Mouse (Mus musculus) right cerebral cortex, postnatal 25 days (tissue): ENCODE measurements around the gene Arl8a.
A peak's percentile ranks its signal among the peaks of the same experiment; 100 is the strongest.
"Not testable (repeated sequence)": the region's sequence is repeated elsewhere in the genome, so short reads cannot be mapped to it uniquely, and the experiment has no call there.

Experiments
- DNase-seq: peaks from one replicate; pipeline ENCODE4 v3.0.0; 2022

Arl8a gene

DNA sequence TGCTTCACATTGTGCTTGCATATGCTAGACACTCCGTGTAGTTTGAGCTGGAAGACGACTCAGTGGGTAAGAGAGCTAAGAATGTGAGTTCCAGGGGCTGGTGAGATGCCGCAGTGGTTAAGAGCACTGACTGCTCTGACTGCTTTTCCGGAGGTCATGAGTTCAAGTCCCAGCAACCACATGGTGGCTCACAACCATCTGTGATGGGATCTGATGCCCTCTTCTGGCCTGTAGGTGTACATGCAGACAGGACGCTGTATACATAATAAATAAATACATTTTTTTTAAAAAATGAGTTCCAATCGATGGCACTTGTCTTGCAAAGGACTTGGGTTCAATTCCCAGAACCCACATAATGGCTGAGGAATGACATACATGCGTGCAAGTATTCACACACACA is 24.6 kb downstream of the Arl8a start:
- DNase-seq: no peak

DNA sequence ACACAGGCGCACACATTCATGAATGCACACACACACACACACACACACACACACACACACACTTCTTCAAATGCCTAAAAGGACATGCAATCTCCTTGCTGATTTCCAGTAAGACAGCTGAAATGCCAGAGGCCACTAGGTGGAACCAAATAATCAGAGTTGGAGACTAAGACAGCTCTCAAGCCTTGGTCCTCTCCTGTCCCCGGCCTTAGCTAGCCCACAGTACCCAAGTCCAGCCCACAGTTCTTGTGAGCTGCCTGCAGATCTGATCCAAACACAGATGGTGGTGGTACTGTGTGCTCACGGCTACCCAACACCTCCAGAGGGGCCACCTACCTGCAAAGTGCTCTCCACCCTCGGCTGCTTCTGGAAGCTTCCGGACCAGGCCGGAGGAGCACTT is 25.4 kb downstream of the Arl8a start:
- peak; percentile 62 for DNase-seq

DNA sequence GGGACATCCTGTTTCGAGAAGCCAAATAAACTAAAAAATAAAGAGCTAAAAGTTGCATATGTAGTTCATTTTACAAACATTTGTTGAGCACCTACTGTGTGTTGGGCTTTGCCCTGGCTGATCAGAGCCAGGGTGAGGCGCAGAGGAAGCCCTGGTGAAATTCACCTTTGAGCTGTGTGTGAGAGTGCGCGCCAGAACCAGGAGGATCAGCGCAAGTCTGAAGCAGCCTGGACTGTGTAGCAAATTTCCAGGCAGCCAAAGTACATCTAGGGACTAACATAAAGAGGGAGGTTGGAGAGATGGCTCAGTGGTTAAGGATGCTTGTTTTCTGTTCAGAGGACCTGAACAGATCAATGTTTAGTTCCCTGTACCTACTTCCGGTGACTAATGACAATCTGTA is 26.7 kb downstream of the Arl8a start:
- no peak for DNase-seq

DNA sequence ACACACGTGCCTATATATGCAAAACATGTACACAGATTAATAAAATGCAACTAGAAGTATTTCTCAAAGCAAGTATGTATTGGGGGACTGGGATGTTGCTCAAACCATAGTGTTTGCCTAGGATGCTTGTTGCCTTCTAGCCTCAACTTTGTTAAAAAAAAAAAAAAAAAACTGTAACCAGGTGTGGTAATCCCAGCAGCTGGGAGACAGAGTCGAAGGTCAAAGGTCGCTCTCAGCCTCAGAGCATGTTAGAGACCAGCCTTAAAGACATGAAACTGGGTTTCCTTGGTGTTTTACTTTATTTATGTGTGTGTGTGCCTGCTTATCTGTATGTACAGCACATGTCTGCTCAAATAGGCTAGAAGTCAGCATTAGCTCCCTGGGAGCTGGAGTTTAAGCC is 28.6 kb downstream of the Arl8a start:
- DNase-seq: no peak

DNA sequence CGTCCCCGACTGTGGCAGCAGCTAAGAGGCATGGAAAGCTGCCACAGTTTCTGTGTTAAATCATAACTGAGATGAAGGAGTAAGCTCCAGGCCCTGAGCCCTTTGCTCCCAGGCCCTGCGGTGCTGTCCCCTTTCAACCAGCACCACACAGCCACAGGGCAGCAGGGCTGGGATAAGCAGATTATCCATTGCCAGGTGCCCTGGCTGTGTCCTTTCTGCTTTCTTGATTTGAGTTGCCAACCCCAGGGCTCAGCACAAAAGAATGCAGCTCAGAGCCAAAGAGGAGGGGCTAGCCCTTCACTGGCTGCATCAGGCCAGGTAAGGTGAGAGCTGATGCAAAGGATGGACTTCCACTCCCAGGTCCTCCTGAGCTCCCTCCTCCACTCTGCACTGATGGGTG is 31.1 kb downstream of the Arl8a start:
- no peak for DNase-seq

DNA sequence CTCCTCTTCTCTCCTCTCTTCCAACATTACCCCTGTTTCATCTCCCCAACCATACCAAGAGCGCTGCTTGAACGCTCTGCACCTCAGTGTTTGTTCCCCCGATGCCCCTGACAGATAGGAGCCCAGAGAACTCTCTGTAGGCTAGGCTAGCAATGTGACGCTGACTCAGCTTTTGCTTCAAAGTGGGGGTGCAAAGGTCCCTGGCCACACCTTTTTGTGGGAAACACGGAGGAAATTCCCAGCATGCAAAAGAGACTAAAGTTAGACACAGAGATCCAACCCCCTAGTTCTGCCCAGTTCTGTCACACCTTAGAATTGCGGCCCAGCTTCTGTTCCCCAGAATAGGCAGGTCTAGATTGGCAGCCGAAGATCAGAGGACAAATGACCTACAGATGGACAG is 32.2 kb downstream of the Arl8a start:
- DNase-seq: no peak

DNA sequence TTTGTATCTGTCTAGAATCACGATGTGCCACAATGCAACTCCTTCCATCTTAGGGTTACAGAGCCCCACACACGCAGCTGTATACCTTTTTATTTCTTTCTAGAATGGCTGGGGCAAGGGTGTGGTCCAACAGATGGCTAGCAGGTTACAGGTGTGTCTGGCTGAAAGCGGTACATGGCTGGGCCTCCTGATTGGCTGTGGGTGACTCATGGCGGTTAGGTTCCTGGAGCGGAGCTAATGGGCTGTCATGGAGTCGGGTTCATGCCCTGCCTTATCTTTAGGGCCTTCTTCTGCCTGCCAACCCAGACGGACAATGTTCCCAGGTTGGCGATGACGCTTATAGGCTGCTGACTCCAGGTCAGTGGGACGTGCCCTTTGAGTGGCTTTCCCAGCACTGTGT is 34.2 kb downstream of the Arl8a start:
- DNase-seq: no peak

DNA sequence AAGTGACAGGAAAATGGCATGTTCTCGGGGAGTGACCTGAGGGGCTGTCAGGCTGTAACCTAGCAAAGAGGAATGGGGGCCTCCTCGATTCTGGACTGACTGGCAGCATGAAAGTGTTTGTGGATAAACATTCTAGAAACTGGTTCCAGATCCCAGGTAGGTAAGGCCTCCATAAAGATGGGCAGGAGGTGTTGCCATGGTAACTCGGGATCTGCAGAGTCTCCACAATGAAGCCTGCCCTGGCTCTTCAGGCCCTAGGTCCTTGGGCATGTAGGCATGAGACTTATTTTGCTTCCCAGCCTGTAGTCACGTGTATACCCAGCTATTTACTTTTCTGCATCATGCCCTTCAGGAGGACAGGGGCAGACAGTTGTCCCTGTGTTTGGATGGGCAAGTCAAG is 34.7 kb downstream of the Arl8a start:
- DNase-seq: no peak

DNA sequence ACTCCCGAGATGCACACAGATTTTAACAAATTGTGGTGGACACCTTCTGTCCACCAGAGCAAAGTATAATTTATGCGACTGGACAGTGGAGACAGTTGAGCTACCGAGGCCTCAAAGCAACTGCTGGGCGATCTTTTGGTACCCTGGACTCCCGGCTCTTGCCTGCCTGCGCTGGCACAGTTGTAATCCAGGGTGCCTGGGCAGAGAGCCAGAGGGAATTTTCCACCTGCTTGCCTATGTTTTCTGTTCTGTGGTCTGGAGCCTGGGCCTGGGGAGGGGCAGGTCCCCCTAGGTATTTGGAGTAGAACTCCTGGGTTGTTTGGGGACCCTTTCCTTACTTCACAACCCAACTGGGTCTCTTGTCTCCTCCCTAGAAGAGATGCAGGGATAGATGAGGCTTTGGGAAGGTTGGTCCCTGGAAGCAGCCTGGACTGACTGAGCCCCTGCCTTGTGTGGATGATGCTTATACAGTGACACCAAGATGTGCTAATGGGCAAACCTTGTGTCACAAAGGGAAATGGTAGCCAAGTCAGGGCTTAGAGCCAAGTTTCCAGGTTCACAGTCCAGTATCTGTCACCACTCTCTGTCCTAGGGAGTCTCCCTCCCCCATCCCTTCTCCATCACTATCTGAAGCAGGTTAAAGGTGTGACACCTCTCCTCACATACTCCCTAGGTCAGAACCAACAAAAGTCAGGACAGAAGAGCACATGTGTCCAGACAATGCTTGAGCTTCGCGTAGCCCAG is 35.4 kb downstream of the Arl8a start:
- DNase-seq: no peak

DNA sequence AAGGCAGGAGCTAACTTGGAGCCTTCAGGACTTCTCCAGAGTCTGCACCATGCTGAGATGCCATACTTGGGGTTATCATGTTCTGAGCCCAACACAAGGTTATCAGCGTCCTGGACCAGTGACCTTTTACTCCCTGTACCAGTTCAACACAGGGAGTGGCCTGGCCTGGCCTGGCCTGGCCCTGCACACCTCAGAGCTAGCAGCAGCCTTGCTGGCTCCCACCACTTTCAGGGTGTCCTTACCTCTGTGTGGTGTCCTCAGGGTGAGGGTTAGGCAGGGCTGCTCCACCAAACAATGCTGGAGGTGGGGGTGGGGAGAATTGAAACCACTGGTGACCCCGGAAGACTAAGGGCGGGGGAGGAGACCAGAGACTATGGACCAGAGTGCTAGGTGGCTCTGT is 36.4 kb downstream of the Arl8a start:
- DNase-seq: no peak

DNA sequence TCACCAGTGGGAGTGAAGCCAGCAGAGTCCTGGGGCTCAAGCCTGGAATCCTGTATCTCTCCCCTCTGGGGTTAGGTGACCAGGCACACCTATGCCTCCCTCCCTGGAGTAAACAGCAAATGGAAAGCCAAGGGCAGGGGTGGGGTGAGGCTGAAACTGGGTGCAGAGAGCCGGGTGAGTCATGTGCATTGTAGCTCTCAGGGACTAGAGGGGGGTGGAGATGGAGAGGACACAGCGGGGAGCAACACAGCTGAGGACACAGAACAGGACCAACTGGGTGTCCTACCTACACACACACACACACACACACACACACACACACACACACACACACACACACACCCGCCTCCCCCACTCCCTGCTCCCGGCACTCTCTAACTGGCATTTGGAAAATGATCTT is 36.8 kb downstream of the Arl8a start:
- DNase-seq: no peak

DNA sequence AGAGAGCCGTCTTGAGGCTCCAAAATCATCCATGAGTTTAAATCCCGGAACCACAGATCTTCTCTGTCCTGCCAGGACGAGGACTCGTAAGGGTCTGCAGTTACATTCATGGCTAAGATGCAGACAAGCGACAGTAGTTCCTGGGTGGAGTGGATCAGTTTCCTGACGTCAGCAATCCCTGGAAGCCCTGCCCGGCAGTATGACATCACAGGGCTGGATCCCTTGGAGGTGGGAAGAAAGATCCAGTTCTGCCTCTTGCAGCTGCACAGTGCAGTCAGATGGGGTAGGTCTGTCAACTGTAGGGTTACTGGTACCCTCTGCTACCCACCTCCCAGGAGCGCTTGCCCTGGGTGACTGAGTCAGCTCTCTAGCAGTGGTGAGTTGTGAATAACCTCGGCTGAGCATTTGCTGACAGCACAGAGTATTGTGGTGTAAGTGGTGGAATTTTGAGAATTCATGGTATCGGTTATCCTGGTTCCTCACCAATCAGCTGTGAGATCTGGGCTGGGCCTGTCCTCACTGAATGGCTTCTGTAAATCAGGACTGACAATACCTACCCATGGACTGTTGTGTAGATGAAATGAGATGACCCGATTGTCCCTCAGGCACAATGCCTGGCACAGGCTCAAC is 37.4 kb downstream of the Arl8a start:
- DNase-seq: no peak

DNA sequence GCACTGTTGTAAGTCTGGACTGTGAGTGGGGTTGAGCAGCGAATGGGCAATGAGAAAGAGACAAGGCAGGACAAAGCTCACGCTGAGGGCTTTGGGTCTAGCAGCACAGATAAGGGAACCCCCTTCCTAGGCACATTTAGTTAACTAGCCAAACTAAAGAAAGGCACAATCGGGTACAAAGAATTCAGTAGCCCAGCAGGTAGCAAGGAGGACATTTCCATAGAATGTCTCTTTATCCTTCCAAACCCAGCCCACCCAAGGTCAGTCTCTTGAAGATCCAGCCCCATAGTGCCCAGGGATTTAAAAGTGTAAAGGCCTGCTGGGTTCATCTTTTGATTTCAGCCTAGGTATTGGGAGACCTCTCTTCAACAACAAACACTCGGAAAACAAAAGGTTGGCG is 39.3 kb downstream of the Arl8a start:
- DNase-seq: no peak

DNA sequence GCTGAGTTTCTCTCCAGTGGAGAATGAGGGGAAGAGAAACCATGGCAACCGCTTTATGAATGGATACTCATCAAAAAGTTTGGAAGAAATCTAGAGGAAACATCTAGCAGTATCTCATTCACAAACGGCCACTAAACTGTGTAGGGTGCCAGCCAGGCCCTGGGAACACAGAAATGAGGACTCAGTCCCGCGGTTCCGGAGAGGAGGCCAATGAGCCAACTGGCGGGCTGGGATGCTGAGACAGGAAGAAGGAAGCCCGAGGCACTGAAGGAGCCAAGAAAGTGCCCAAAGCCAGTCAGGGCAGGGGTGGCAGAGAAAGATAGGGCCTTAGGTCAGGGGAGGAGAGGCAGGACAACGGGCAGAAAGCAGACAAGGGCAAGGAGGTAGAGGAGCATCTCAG is 39.8 kb downstream of the Arl8a start:
- DNase-seq: no peak

DNA sequence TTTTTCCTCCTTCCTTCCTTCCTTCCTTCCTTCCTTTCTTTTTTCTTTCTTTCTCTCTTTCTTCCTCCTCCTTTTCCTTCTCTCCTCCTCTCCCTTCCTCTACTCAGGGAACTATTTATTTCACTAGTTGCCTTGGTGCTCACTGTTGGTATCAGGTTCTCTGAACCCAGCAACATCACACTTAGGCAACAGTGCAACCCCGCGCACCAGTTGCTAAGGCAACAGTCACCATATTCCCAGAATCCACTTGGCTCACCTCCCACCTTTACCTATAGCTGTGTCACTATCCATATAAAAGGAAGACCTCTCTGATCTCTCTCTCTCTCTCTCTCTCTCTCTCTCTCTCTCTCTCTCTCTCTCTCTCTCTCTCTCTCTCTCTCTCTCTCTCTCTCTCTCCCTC is 40.4 kb downstream of the Arl8a start:
- DNase-seq: not testable (repeated sequence)

DNA sequence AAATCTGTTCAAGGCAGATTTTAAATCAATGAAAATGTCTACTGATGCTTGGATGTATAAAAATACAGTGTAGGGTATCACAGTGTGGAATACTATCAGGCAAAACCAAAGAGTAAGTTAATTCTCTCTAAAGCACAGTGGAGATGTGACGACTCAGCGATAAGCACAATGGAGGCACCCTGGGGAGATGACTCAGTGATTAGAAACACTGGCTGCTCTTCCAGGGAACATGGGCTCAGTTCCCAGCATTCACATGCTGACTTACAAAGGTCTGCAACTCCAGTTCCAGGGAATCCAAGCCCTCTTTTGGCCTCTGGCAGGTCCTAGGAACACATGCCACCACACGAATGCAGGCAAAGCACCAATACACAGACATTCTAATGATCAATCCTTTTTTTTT is 41.6 kb downstream of the Arl8a start:
- DNase-seq: no peak

DNA sequence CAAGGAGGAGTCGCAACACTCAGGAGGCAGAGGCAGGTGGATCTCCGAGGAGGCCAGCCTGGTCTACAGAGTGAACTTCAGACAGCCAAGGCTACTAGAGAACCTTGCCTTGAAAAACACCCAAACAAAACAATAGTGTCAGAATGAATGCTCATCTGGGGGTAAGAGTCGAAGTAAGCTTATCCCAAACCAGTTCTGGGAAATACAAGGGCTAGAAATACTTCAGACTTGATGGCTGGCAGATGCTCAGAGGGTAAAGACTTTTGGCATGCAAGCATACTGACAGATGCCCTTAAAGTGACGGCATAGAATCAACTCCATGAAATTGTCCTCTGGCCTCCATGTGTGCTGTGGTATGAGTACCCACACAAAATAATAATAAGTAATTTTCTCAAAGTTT is 42.6 kb downstream of the Arl8a start:
- DNase-seq: no peak

DNA sequence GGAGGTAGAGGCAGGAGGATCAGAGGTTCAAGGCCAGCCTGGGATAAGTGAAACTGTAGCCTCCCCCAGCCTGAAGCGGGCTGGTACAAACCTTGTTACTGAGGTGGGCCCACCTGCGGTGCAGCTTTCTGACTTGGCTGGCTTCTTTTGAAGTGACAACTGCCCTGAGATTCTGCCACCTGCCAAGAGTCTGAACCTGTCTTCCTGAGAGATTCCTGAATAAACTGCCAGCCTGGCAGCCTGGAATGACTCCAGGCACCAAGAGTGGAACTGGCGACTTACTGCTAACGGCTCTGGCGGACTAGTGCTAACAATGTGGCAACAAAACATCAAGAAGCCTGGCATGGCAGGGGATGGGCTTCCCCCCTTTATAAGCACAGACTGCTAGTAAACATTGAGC is 47.7 kb downstream of the Arl8a start:
- not testable (repeated sequence) for DNase-seq

DNA sequence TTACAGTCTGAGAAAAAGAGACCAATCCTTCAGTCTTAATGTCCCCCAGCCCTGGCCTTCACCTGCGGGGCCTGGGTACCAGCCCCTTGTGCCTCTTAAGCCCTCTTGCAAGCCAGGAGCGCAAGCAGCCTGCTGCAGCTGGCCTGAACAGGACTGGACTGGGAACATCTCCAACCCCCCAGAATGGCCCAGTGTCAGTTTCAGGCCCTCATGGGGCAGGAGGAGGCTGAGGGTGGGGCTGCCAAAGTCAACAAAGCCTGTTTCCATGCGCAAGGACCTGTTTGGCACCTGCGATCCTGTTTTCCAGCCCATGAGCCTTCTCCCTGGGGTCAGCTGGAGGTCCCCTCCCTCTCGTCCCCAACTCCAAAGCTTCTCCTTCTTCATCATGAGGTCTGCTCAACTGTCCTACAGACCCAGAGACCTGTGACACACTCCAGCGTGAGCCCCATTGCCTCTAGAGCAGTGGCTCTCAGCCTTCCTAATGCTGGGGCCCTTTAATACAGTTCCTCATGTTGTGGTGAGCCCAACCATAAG is 49.4 kb downstream of the Arl8a start:
- no peak for DNase-seq

DNA sequence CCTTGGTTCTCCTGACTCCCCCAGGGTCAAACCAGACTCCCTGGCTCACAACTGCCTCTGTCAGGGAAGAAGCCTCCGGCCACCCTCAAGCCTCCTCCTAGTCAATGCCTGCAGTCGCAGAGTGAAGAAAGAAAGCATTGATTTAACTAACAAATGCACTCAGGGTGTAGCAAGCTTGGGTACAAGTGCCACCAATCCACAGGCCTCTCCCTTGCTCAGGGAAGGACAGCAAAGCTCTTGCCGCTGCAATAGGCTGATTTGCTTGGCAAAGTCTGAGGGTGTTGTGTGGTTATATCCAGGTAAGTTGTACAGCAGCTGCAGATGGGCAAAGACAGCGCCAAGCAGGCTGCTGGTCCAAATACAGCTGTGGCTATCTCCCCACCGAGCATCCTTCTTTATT is 51.8 kb downstream of the Arl8a start:
- DNase-seq: no peak

DNA sequence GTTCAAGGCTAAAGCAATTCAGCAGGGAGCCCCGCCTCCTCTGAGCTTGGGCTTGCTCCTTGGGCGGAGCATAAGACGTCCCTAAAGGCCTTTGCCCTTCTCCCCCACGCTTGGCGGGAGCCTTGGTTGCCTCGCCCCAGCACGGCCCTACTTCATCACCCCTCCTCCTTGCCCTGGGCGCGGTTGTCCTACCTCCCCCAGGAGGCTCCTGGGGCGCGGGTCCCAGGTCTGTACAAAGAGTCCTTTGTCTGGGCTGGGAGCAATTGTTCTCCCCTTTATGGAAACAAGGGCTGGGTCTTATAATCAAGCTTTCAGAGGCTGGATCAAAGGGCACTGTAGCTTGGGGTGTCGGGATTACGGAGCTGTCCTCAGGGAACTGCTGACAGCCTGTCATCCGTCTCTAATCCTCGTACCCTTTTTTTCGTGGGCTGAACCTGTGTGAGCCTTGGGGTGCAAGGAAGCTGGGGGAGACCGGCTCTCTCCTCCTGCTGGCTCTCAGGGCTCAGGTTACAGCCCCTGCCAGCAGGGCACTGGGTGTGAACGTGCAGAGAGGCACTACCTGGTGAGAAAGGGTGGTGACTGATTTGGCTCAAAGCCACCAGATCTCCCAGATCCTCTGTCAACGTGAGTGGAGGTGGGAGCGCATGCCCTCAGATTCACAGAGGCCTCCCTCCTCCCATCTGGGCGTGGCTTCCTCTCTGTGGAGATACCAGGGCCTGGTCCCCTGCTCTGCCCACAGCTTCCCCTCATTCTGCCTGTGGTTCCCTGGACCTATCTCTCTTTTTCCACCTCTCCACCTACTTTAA is 52.6 kb downstream of the Arl8a start:
- DNase-seq: no peak

DNA sequence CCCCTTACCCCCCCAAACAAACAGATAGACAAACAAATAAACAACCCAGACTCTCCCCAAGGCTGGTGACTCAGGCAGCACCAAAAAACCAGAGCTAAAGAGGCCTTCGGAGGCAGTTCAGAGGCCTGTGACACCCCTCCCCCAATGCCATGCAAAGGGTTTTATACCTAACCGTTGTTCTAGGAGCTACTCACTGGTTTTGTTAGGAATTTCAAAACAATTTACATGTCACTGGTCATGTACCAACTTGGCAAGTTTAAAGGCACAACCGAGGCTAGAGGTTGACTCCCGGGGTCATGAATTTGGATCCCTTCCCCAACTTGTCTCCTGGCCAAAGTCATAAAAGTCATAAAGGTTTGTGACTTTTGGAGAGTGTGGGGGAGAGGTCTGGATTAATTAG is 53.8 kb downstream of the Arl8a start:
- no peak for DNase-seq

DNA sequence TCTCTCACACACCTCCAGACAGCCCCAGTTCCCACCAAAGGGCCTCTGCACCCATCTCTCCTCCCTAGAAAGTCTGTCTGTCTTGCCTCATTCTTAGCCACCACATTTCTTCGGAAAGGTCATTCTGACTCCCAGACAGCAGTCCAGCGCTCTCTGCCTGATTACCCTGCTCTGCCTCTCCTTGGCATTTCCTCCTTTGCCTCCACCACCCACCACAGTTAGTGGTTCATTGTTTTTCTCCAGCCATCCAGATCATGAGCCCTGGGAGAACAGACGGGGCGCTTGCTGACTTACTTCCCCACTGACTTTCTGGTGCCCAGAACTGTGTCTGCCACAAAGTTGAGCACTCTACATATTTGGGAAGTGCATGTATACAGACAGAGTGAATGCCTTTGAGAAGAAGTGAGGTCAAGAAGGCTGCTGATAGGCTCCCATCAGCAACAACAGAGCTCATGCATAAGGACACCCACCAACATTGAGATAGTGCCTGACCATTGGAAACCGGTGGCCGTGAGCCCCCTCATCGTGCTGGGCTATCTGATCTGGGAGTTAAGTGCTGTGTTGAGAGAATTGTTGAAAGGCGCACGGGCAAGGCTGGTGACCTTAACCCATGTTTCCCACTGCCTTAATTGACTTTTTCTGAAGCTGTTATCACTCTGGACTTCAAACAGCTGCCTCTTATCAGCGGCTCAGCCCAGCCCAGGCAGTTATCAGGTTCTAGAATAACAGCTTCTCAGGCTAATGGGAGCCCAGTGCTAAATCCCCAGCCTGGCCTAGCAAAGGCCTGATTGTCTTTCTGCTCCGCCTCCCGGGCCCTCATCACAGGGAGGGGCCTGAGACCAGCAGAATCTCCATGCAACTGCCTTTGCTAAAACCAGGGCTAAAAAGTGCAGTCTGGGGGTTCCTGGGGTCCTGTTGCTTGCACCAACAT is 57.8 kb downstream of the Arl8a start:
- DNase-seq: no peak
